Mouse (Mus musculus) midbrain, embryonic 13.5 days (tissue): Measurements from ENCODE around the gene Sco1. TPM values are rescaled to one million over a fixed set of nuclear protein-coding genes. Genes with fewer than 3 reads are reported as not detected.

Source experiments
- ATAC-seq: fragments of 200-750 bp; cut with Nextera tagmentation; 2 replicates; pipeline ENCODE4 v1.8.0; 2017; ENCODE audit warnings: mild to moderate bottlenecking, moderate TSS enrichment, moderate library complexity
- H3K27ac ChIP-seq: fragments of 300-500 bp; sonication (generic); 2 replicates; pipeline ENCODE4 v1.5.1; 2015; ENCODE audit warnings: inconsistent platforms, mild to moderate bottlenecking, moderate library complexity
- H3K27me3 ChIP-seq: fragments of 300-500 bp; sonication (generic); 2 replicates; pipeline ENCODE4 v1.6.1; 2015; ENCODE audit warnings: mild to moderate bottlenecking, inconsistent platforms
- H3K36me3 ChIP-seq: fragments of 300-500 bp; sonication (generic); 2 replicates; pipeline ENCODE4 v1.6.1; 2015; ENCODE audit warnings: mild to moderate bottlenecking, inconsistent platforms
- H3K4me1 ChIP-seq: fragments of 300-500 bp; sonication (generic); replicated peaks from 2 replicates; pipeline ENCODE4 v1.6.1; 2015; ENCODE audit warnings: inconsistent platforms
- H3K4me2 ChIP-seq: fragments of 300-500 bp; sonication (generic); replicated peaks from 2 replicates; pipeline ENCODE4 v1.6.1; 2015; ENCODE audit warnings: moderate library complexity, mild to moderate bottlenecking, inconsistent platforms
- H3K4me3 ChIP-seq: fragments of 300-500 bp; sonication (generic); replicated peaks from 2 replicates; pipeline ENCODE4 v1.5.1; 2015; ENCODE audit warnings: mild to moderate bottlenecking, inconsistent platforms
- H3K9ac ChIP-seq: fragments of 300-500 bp; sonication (generic); replicated peaks from 2 replicates; pipeline ENCODE4 v1.6.1; 2015; ENCODE audit warnings: mild to moderate bottlenecking, inconsistent platforms
- H3K9me3 ChIP-seq: fragments of 300-500 bp; sonication (generic); 2 replicates; pipeline ENCODE4 v1.6.1; 2016; ENCODE audit warnings: mild to moderate bottlenecking, inconsistent platforms
- WGBS: fragments of 180-500 bp; shearing (Covaris S2); methylation state at CpG from one replicate; pipeline ENCODE4 v1.1.7; 2015; 5-methylcytosine and 5-hydroxymethylcytosine counted together
- polyA plus RNA-seq: library from polyadenylated mRNA; unstranded; fragments of >200 nt; fragmentation: Nextera tagmentation; extraction: Ambion mirVana; gene quantifications from 2 replicates; pipeline ENCODE4 v1.2.1, GENCODE M21; 2015

Sco1 gene
- polyA plus RNA-seq, 1 experiment from 2014 or later: 16.4 TPM

DNA sequence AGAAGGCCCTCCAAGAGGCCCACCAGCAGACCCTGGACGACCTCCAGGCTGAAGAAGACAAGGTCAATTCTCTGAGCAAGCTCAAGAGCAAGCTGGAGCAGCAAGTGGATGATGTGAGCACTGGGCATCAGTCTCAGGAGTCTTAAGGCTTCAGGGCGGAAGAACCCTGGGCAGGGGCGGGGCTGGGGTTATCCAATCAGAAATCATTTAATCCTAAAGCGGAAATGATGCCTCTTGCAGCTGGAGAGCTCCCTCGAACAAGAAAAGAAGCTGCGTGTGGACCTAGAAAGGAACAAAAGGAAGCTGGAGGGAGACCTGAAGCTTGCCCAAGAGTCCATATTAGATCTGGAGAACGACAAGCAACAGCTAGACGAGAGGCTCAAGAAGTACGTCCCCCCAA, 40.7 kb downstream of the Sco1 start:
- Histone ChIP-seq H3K4me3 (no peak overlapping the region), H3K9me3 (no peaks in the 10 kb centered on the region), H3K4me1 (no peaks in the 10 kb centered on the region), H3K36me3 (no peaks in the 10 kb centered on the region), H3K4me2 (no peak overlapping the region), H3K27me3 (peaks cover 5% of the 10 kb centered on the region; the same call in 1 of the 2 replicates), H3K9ac (no peak overlapping the region), H3K27ac (no peak overlapping the region)
- WGBS: 84% methylated on average over 9 of the region's 9 CpGs
- no peak for ATAC-seq

DNA sequence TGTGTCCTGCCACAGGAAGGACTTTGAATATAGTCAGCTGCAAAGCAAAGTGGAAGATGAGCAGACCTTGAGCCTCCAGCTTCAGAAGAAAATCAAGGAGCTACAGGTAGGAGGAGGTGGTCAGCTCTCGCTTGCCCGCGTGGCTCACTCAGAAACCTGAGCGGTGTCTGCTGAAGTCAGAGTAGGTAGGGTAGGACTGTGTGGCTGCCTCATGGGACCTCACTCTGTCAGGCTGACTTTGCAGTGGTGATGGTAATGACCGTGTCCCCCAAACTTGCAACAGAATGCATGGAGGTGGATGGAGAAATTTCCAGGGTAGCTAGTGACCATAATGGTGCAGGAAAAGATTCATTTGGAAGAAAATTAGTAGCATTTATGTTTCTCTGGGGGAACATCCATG, 41.2 kb downstream of the Sco1 start:
- 96% methylated on average over 5 of the region's 5 CpGs for WGBS
- ATAC-seq: no peak

DNA sequence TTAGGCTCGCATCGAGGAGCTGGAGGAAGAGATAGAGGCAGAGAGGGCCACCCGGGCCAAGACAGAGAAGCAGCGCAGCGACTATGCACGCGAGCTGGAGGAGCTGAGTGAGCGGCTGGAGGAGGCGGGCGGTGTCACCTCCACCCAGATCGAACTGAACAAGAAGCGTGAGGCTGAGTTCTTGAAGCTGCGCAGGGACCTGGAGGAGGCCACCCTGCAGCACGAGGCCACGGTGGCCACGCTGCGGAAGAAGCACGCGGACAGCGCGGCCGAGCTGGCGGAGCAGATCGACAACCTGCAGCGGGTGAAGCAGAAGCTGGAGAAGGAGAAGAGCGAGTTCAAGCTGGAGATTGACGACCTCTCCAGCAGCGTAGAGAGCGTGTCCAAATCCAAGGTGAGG, 42.0 kb downstream of the Sco1 start:
- Histone ChIP-seq H3K27me3 (no peaks in the 10 kb centered on the region), H3K9me3 (no peaks in the 10 kb centered on the region), H3K27ac (no peak overlapping the region), H3K36me3 (no peaks in the 10 kb centered on the region), H3K4me2 (no peak overlapping the region), H3K4me1 (no peaks in the 10 kb centered on the region), H3K4me3 (no peak overlapping the region), H3K9ac (no peak overlapping the region)
- 79% methylated on average over 29 of the region's 29 CpGs for WGBS
- ATAC-seq: no peak

More for the DNA sequence above, 41.2 kb downstream of the Sco1 start:
- no peak overlapping the region for H3K27ac ChIP-seq
- H3K4me2 ChIP-seq: no peak overlapping the region
- H3K4me1 ChIP-seq: no peaks in the 10 kb centered on the region
- no peaks in the 10 kb centered on the region for H3K36me3 ChIP-seq
- no peak overlapping the region for H3K4me3 ChIP-seq
- peaks cover under 1% of the 10 kb centered on the region; the same call in 1 of the 2 replicates for H3K27me3 ChIP-seq
- H3K9me3 ChIP-seq: no peaks in the 10 kb centered on the region
- no peak overlapping the region for H3K9ac ChIP-seq

DNA sequence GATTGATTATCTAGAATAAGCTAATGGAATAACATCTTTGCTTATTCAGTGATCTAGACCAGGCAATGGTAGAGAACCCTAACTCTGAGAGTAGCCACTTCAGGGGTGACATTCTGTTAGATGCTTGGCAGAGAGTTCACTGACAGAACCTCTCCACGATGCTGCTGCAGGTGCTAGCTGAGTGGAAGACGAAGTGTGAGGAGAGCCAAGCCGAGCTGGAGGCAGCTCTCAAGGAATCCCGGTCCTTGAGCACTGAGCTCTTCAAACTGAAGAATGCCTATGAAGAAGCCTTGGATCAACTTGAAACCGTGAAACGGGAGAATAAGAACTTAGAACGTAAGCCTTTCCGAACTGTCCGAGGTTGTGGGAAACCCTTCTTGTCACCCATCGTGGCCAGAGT, 45.2 kb downstream of the Sco1 start:
- Histone ChIP-seq H3K36me3 (no peaks in the 10 kb centered on the region), H3K27me3 (no peaks in the 10 kb centered on the region), H3K4me2 (no peak overlapping the region), H3K27ac (no peak overlapping the region), H3K4me1 (no peaks in the 10 kb centered on the region), H3K9me3 (no peaks in the 10 kb centered on the region), H3K4me3 (no peak overlapping the region), H3K9ac (no peak overlapping the region)
- no peak for ATAC-seq
- WGBS: 95% methylated on average over 10 of the region's 10 CpGs

DNA sequence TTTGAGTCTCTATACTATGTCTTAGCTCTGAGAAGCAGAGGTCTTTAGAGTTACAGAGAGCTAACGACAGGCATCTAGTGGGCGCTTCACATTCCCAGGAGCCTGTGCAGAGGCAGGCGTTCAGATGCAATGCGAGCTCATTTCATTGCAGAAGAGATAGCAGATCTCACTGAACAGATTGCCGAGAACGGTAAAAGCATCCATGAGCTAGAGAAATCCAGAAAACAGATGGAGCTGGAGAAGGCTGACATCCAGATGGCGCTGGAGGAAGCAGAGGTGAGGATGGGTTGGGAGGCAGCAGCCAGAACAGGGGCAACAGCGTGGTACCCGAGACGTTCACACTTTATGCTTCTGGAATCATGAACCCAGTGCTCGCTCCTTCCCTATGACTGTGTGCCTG, 46.0 kb downstream of the Sco1 start:
- no peak for ATAC-seq
- no peaks in the 10 kb centered on the region for H3K9me3 ChIP-seq
- H3K4me1 ChIP-seq: no peaks in the 10 kb centered on the region
- H3K9ac ChIP-seq: no peak overlapping the region
- no peaks in the 10 kb centered on the region for H3K36me3 ChIP-seq
- WGBS: 91% methylated on average over 11 of the region's 11 CpGs
- no peak overlapping the region for H3K27ac ChIP-seq
- no peaks in the 10 kb centered on the region for H3K27me3 ChIP-seq
- H3K4me3 ChIP-seq: no peak overlapping the region
- H3K4me2 ChIP-seq: no peak overlapping the region

DNA sequence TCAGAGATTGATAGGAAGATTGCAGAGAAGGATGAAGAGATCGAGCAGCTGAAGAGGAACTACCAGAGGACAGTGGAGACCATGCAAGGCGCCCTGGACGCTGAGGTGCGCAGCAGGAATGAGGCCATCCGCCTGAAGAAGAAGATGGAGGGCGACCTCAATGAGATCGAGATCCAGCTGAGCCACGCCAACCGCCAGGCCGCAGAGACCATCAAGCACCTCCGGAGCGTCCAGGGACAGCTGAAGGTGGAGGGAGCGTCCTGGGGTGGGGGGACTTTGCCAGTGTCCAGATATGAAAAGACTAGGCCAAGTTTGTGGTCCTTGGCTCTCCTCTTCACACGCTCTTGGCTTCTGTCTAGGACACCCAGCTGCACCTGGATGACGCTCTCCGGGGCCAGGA, 46.8 kb downstream of the Sco1 start:
- Histone ChIP-seq H3K4me2 (no peak overlapping the region), H3K4me3 (no peak overlapping the region), H3K36me3 (no peaks in the 10 kb centered on the region), H3K4me1 (no peaks in the 10 kb centered on the region), H3K9me3 (no peaks in the 10 kb centered on the region), H3K27me3 (no peaks in the 10 kb centered on the region), H3K27ac (no peak overlapping the region), H3K9ac (no peak overlapping the region)
- no peak for ATAC-seq
- 95% methylated on average over 16 of the region's 16 CpGs for WGBS

DNA sequence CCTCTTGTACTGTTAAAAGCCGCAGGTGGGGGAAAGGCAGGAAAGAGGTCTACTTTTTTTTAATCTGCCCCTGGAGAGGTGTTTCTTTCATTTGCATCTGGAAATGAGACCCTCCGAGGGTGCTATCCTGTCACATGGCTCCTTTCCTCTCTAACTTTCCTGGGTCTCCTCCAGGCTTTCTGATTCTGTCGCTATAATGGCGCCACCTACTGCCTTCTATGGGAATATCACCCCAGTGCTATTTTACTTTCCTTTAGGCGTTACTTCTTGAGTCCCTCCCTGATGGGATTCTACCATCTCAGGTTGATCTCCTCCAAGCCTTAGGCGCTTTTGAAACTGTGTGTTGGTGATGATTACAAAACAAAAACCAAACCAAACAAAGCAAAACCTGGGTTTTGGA, 47.7 kb downstream of the Sco1 start:
- H3K9ac ChIP-seq: no peak overlapping the region
- H3K27me3 ChIP-seq: no peaks in the 10 kb centered on the region
- ATAC-seq: no peak
- no peaks in the 10 kb centered on the region for H3K36me3 ChIP-seq
- WGBS: 39% methylated on average over 6 of the region's 6 CpGs
- no peak overlapping the region for H3K27ac ChIP-seq
- no peak overlapping the region for H3K4me3 ChIP-seq
- no peaks in the 10 kb centered on the region for H3K9me3 ChIP-seq
- no peak overlapping the region for H3K4me2 ChIP-seq
- H3K4me1 ChIP-seq: no peaks in the 10 kb centered on the region

DNA sequence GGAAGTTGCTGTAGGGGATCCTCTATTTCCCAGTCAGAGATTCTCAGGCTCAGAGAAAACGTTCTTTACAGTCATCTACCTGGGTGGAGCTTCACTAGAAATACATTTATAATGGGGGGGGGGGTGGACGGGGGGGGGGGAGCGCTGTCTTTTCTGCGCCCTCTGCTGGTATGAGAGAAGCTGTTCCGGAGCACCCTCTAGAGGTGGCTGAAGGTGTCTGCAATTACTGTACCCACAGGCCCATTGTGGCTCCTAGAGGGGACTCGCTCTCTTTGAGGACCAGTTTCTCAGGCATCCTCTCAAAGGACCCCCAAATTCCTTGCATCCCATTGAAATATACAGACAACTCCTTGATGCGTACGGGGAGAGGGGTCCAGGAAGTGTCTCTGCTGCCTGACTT, 49.2 kb downstream of the Sco1 start:
- Histone ChIP-seq H3K9ac (no peak overlapping the region), H3K4me3 (no peak overlapping the region), H3K4me1 (no peaks in the 10 kb centered on the region), H3K4me2 (no peak overlapping the region), H3K27ac (no peak overlapping the region), H3K27me3 (no peaks in the 10 kb centered on the region), H3K36me3 (no peaks in the 10 kb centered on the region), H3K9me3 (no peaks in the 10 kb centered on the region)
- no peak for ATAC-seq
- 28% methylated on average over 8 of the region's 8 CpGs for WGBS

DNA sequence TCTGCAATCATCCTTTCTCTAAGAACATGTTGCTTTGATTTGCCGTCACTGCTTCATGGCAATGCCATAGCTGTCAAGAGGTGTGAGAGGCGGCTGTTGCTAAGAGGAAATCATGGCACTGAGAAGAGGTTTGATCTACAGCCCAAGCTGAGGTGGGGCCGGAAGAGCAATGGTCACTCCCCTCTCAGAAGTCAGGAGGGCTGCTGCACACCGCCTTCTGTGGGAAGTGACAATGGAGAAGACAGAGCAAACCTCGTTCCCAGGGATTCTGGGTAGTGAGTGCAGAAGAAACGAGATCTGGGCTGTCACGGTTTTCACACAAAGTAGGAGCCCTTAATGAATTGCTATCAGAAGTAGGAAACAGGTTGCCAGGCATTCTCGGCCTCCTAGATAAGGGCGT, 50.8 kb downstream of the Sco1 start:
- no peak overlapping the region for H3K4me3 ChIP-seq
- ATAC-seq: no peak
- WGBS: 86% methylated on average over 9 of the region's 9 CpGs

DNA sequence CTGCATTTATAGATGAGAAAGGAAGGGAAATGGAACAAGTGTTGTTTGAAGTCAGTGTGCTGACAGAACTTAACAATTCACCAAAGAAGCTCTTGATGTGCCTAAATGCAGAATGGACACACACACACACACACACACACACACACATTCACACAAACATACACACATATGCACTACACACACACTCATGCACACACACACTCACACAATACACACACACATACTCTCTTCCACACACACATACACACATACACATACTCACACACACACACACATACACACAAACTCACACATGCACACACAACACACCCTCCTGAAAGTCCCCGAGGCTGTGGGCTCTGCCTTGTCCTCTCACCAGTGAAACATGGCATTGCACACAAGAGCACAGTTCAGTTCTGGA, 51.8 kb downstream of the Sco1 start:
- 83% methylated on average over 1 of the region's 1 CpGs for WGBS
- H3K4me1 ChIP-seq: no peaks in the 10 kb centered on the region
- H3K27ac ChIP-seq: no peak overlapping the region
- no peaks in the 10 kb centered on the region for H3K36me3 ChIP-seq
- no peaks in the 10 kb centered on the region for H3K9me3 ChIP-seq
- H3K27me3 ChIP-seq: peaks cover under 1% of the 10 kb centered on the region; the same call in 1 of the 2 replicates
- no peak overlapping the region for H3K9ac ChIP-seq
- H3K4me3 ChIP-seq: no peak overlapping the region
- no peak overlapping the region for H3K4me2 ChIP-seq
- no peak for ATAC-seq

More for the DNA sequence above, 50.8 kb downstream of the Sco1 start:
- H3K36me3 ChIP-seq: no peaks in the 10 kb centered on the region
- H3K27ac ChIP-seq: no peak overlapping the region
- no peak overlapping the region for H3K9ac ChIP-seq
- H3K9me3 ChIP-seq: no peaks in the 10 kb centered on the region
- no peaks in the 10 kb centered on the region for H3K4me1 ChIP-seq
- no peaks in the 10 kb centered on the region for H3K27me3 ChIP-seq
- H3K4me2 ChIP-seq: no peak overlapping the region

DNA sequence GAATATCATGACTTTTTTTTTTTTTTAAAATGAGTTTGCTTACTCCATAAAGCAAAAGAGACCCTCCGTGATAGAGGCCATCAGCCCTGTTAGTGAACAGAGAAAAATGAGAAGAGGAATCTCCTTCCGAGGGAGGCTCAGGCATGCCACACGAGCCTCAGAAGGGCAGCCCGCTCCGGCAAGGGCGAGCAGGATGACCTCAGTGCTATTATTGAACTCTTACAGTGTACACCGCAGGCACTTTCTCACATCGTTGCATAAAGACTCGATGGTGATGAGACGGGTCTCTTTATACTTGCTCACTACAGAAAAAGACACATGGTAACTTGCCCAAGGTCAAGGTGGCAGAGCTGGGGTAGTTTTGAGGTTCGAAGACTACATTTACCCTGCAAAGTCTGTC, 52.2 kb downstream of the Sco1 start:
- no peak overlapping the region for H3K4me3 ChIP-seq
- no peak for ATAC-seq
- no peak overlapping the region for H3K9ac ChIP-seq
- peaks cover 3% of the 10 kb centered on the region; the same call in 1 of the 2 replicates for H3K27me3 ChIP-seq
- H3K9me3 ChIP-seq: no peaks in the 10 kb centered on the region
- no peak overlapping the region for H3K27ac ChIP-seq
- WGBS: 81% methylated on average over 11 of the region's 11 CpGs
- no peaks in the 10 kb centered on the region for H3K36me3 ChIP-seq
- no peak overlapping the region for H3K4me2 ChIP-seq
- H3K4me1 ChIP-seq: no peaks in the 10 kb centered on the region

DNA sequence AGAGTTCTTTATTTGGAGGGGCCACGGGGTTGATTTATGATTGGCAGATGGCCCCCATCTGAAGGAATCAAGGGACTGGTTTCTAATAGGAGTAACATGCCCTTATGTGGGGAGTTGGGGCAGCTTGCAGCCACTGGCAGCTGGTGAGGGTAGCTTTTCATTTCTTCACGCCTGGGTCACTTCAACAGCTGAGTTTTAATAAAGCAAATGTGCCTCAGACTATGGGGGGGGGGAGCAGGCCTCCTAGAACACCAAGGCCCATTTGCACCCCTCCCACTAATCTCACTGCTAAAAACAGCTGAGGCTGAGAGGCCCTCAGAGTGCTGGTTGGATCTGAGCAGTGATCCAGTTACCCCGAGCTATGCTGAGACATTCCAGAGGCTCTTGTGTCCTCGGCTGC, 53.2 kb downstream of the Sco1 start:
- Histone ChIP-seq H3K36me3 (no peaks in the 10 kb centered on the region), H3K4me2 (no peak overlapping the region), H3K27ac (no peak overlapping the region), H3K4me1 (no peaks in the 10 kb centered on the region), H3K9ac (no peak overlapping the region), H3K9me3 (no peaks in the 10 kb centered on the region), H3K27me3 (peaks cover 3% of the 10 kb centered on the region; the same call in 1 of the 2 replicates), H3K4me3 (no peak overlapping the region)
- ATAC-seq: no peak
- WGBS: 35% methylated on average over 4 of the region's 4 CpGs

DNA sequence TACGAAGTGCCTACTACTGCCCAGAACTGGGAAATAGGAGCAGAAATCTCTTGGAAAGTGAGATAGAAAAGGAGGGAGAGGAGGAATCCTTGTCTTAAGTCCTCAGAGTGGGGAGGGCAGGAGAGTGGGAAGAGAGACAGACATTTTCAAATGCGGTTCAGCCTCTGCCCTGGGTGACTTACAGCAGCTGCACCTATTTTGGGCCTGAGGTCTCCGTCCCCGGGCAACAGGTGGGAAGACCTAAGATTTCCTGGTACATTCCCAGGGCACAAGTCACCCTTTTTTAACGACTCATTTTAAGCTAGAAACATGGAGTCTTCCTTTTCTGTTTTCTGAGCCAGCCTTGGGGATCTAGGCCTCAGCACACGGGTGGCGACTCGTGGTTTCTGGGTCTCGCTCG, 54.5 kb downstream of the Sco1 start:
- no peaks in the 10 kb centered on the region for H3K9me3 ChIP-seq
- no peak overlapping the region for H3K4me2 ChIP-seq
- no peak overlapping the region for H3K27ac ChIP-seq
- no peaks in the 10 kb centered on the region for H3K4me1 ChIP-seq
- ATAC-seq: no peak
- H3K4me3 ChIP-seq: no peak overlapping the region
- no peak overlapping the region for H3K9ac ChIP-seq
- H3K27me3 ChIP-seq: peaks cover 13% of the 10 kb centered on the region
- H3K36me3 ChIP-seq: no peaks in the 10 kb centered on the region
- WGBS: 84% methylated on average over 10 of the region's 10 CpGs
